Mouse (Mus musculus): ENCODE results near the gene Socs7.

DNA sequence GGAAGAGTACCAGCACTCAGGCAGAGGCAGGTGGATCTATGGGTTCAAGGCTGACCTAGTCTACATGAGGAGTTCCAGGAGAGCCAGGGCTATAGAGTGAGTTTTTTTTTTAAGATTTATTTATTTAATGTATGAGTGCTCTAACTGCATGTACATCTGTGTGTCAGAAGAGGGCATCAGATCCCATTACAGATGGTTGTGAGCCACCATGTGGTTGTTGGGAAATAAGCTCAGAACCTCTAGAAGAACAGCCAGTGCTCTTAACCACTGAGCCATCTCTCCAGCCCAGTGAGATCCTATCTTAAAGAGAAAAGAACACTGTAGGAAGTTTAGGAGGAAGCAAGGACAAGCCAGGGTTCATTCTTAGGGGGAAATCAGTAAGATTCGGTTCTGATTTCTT is 32.0 kb upstream of the Socs7 start:
- TF ChIP-seq POLR2A (IDR thresholded peaks at IDR 0.05; ENCODE audit: control insufficient read depth, extremely low read depth, insufficient read depth, low read length, poor library complexity), result no peak
- no peak for TF ChIP-seq CTCF (IDR thresholded peaks at IDR 0.05; ENCODE audit: borderline replicate concordance, control insufficient read depth, extremely low read depth, insufficient read depth, low read length, poor library complexity)
